Mouse (Mus musculus) olfactory bulb, adult 2 months (tissue): Measurements from ENCODE around the gene Polr3k.

Experiments used
- CTCF ChIP-seq: fragments of 200-500 bp; IDR thresholded peaks from 2 replicates; pipeline ENCODE4 v1.5.1; 2012; ENCODE audit warnings: low read depth, mild to moderate bottlenecking, low read length, moderate library complexity; ENCODE audit not compliant: insufficient read depth
- POLR2A ChIP-seq: fragments of 200-500 bp; IDR thresholded peaks from 2 replicates; pipeline ENCODE4 v1.6.1; 2012; ENCODE audit warnings: mild to moderate bottlenecking, low read depth, low read length, moderate library complexity; ENCODE audit not compliant: insufficient read depth

- TF ChIP-seq CTCF (no peak), POLR2A (no peak)
Measured at GRCm38 (mm10) chr2:181864536-181864860, 361 bp downstream of the Polr3k start.
